Mouse (Mus musculus) ES-Bruce4 (cell line): Measurements from ENCODE around the gene Npepps.

Experiments
- CTCF ChIP-seq: IDR thresholded peaks from one replicate; pipeline ENCODE4 v1.8.1; 2011; ENCODE audit warnings: low read depth, low read length
- POLR2A ChIP-seq: IDR thresholded peaks from one replicate; pipeline ENCODE4 v1.8.1; 2011; ENCODE audit warnings: low read length; ENCODE audit not compliant: insufficient read depth

GRCm38 (mm10) chr11:97187764-97188642 is 92.4 kb downstream of the Npepps start, which contains the start of gene Kpnb1:
- TF ChIP-seq POLR2A (peak; percentile 74), CTCF (no peak)
